Mouse (Mus musculus) limb, embryonic 15.5 days (tissue): ENCODE measurements around the gene Hes3. TPM values are rescaled to one million over a fixed set of nuclear protein-coding genes. Genes with fewer than 3 reads are reported as not detected.

Experiments
- ATAC-seq: fragments of 200-750 bp; cut with Nextera tagmentation; 2 replicates; pipeline ENCODE4 v1.8.0; 2017; ENCODE audit warnings: low read depth, moderate TSS enrichment; ENCODE audit not compliant: insufficient number of reproducible peaks, low FRiP score, low TSS enrichment
- H3K27ac ChIP-seq: fragments of 300-500 bp; sonication (generic); 2 replicates; pipeline ENCODE4 v1.5.1; 2015; ENCODE audit warnings: moderate library complexity, mild to moderate bottlenecking, inconsistent platforms
- H3K27me3 ChIP-seq: fragments of 300-500 bp; sonication (generic); 2 replicates; pipeline ENCODE4 v1.6.1; 2015; ENCODE audit warnings: inconsistent platforms
- H3K36me3 ChIP-seq: fragments of 300-500 bp; sonication (generic); 2 replicates; pipeline ENCODE4 v1.6.1; 2015; ENCODE audit warnings: inconsistent platforms
- H3K4me1 ChIP-seq: fragments of 300-500 bp; sonication (generic); 2 replicates; pipeline ENCODE4 v1.6.1; 2015; ENCODE audit warnings: inconsistent platforms
- H3K4me2 ChIP-seq: fragments of 300-500 bp; sonication (generic); 2 replicates; pipeline ENCODE4 v1.6.1; 2015; ENCODE audit warnings: mild to moderate bottlenecking, inconsistent platforms
- H3K4me3 ChIP-seq: fragments of 300-500 bp; sonication (generic); 2 replicates; pipeline ENCODE4 v1.5.1; 2015; ENCODE audit warnings: mild to moderate bottlenecking, inconsistent platforms
- H3K9ac ChIP-seq: fragments of 300-500 bp; sonication (generic); 2 replicates; pipeline ENCODE4 v1.6.1; 2015; ENCODE audit warnings: inconsistent platforms
- H3K9me3 ChIP-seq: fragments of 300-500 bp; sonication (generic); 2 replicates; pipeline ENCODE4 v1.6.1; 2016; ENCODE audit warnings: inconsistent platforms
- WGBS: fragments of 180-500 bp; shearing (Covaris S2); methylation state at CpG from one replicate; pipeline ENCODE4 v1.1.7; 2015; 5-methylcytosine and 5-hydroxymethylcytosine counted together
- polyA plus RNA-seq: library from polyadenylated mRNA; unstranded; fragments of >200 nt; fragmentation: Nextera tagmentation; extraction: Ambion mirVana; gene quantifications from 2 replicates; pipeline ENCODE4 v1.2.1, GENCODE M21; 2015

Gene Hes3
- polyA plus RNA-seq, 1 experiment from 2014 or later = not detected

DNA sequence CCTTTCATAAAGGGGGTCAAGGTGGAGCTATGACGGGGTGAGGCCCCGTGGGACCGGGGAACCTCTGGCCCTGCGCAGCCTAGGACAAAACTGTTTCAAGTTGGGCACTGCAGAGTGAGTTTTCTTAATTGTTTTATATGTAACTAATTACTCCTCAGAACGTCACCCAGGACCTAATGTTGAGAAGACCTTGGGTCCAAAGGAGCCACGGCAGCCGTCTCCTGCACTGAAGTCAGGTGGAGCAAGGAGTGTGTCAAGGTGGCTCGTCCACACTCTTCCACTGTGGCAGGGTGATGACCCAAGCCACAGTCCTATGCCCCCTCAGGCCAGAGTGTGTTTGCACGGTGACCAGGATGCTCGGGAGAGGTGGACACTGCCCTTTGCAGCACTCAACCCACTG, 11.7 kb upstream of the Hes3 start:
- Histone ChIP-seq H3K4me2 (no peak overlapping the region), H3K4me1 (peaks cover 11% of the 10 kb centered on the region), H3K36me3 (peaks cover 75% of the 10 kb centered on the region), H3K9ac (no peak overlapping the region), H3K4me3 (no peak overlapping the region), H3K9me3 (no peaks in the 10 kb centered on the region), H3K27me3 (no peaks in the 10 kb centered on the region), H3K27ac (no peak overlapping the region)
- ATAC-seq = no peak
- WGBS = 92% methylated on average over 10 of the region's 10 CpGs

DNA sequence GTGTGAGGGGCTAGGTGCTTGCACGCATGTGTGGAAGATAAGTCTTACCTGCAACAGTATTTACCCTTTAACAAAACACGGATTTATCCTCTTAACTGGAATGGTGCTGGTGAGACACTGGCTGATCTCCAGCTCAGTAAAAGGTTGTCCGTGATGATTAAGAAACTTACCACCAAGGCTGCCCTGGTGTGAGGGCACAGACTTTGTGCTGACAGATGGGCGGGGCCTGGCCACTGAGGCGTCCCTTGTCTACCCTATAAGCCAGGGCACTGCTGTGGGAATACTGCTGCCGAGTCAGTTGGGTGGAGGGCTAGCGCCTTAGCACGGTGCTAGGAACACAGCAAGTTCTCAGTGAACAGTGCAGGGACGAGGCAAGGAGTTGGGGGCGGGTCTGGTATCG, 10.6 kb upstream of the Hes3 start:
- H3K4me3 ChIP-seq = no peak overlapping the region
- H3K9ac ChIP-seq = no peak overlapping the region
- no peak overlapping the region for H3K27ac ChIP-seq
- no peak overlapping the region for H3K4me2 ChIP-seq
- H3K27me3 ChIP-seq = no peaks in the 10 kb centered on the region
- H3K4me1 ChIP-seq = peaks cover 18% of the 10 kb centered on the region
- H3K9me3 ChIP-seq = no peaks in the 10 kb centered on the region
- peaks cover 70% of the 10 kb centered on the region for H3K36me3 ChIP-seq
- 84% methylated on average over 11 of the region's 11 CpGs for WGBS
- no peak for ATAC-seq

DNA sequence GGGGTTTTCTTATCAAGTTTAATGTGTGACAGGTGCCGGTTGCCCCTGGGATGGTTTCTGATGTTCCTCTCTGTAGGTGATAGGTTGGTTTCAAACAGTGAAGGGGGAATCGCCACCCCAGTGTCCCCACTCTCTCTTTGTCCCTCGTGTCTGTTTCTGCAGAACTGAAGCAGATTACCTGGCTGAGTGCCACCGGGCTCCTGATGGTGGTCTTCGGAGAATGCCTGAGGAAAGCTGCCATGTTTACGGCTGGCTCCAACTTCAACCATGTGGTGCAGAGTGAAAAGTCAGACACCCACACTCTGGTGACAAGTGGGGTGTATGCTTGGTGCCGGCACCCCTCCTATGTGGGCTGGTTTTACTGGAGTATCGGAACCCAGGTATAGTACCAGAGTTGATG, 8.9 kb upstream of the Hes3 start:
- ATAC-seq = no peak
- no peak overlapping the region for H3K9ac ChIP-seq
- 86% methylated on average over 8 of the region's 8 CpGs for WGBS
- no peaks in the 10 kb centered on the region for H3K9me3 ChIP-seq
- H3K36me3 ChIP-seq = peaks cover 59% of the 10 kb centered on the region
- H3K4me2 ChIP-seq = no peak overlapping the region
- peaks cover 6% of the 10 kb centered on the region; the same call in 1 of the 2 replicates for H3K27me3 ChIP-seq
- H3K4me1 ChIP-seq = peaks cover 21% of the 10 kb centered on the region
- no peak overlapping the region for H3K27ac ChIP-seq
- no peak overlapping the region for H3K4me3 ChIP-seq

DNA sequence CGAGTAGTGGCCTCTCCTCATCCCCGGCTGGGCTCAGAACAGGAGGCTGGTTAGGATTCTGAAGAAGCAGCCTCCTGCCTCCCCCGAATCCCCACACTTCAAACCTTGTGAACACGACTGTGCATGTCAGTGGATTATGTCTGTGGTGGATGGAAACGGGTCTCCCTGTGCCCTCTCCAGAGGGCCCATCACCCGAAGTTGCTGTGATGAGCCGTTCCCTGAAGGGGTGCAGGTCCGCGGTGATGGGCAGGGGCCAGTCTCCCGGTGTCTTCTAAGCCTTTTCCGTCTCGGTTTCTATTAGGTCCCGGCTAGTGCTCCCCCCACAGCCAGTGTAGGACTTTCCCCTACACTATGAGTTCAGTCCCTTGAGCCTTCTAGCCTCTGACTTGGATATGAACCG, 7.4 kb upstream of the Hes3 start:
- Histone ChIP-seq H3K9me3 (no peaks in the 10 kb centered on the region), H3K27ac (no peak overlapping the region), H3K27me3 (peaks cover 18% of the 10 kb centered on the region), H3K4me3 (no peak overlapping the region), H3K9ac (0 out of 2 replicates have a peak overlapping the region, but pooled peaks have one; percentile 97), H3K36me3 (peaks cover 44% of the 10 kb centered on the region), H3K4me1 (peaks cover 21% of the 10 kb centered on the region), H3K4me2 (peak overlapping the region; percentile 86)
- ATAC-seq = no peak
- WGBS = 86% methylated on average over 14 of the region's 14 CpGs

DNA sequence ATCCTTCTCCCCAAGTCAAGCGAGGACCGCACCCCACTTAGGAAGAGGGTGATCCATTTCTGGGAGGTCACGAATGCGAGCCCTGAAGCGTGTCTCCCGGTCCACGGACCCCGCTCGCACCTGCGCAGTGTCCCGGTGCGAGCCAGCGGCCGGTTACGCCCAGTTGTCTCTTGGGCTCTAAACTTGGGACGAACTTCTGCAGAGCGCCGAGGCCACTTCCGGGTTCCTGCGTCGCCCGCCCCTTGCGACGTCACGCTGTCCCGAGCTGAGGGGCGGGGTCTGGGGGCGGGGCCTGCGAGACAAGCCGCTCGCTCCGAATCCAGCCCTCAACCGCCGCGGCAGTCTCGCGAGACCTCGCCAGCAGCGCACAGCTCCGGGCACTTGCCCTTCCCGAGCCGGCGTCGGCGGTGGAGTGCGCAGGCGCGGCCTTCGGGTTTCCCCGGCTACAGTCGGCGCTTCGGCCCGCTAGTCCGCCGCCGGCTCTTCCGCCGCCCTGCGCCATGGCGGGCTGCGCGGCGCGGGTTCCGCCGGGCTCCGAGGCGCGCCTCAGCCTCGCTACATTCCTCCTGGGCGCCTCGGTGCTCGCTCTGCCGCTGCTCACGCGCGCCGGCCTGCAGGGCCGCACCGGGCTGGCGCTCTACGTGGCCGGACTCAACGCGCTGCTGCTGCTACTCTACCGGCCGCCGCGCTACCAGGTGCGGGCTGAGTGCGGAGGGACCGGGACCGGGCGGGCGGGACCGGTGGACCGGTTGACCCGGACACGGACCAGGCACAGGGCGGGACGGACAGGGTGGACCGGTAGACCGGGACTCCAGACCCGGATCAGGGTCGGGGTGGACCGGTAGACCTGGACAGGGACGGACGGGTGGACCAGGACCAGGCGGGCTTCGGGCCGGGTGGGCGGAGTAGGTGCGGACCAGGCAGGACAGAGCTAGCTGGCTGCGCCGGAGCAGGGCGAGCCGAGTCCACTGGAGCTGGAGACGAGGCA, 5.7 kb upstream of the Hes3 start, which contains the start of gene Icmt:
Gene Icmt (plus strand): TSS at position 354 of the 988 bp plus-strand sequence.
- Histone ChIP-seq H3K27ac (peak within 1 kb of the TSS; percentile 81), H3K36me3 (peaks cover 27% of the 10 kb centered on the region), H3K4me2 (peak within 1 kb of the TSS; percentile 86), H3K4me1 (peaks cover 25% of the 10 kb centered on the region), H3K27me3 (peaks cover 34% of the 10 kb centered on the region), H3K9me3 (no peaks in the 10 kb centered on the region), H3K9ac (peak within 1 kb of the TSS; percentile 97), H3K4me3 (peak within 1 kb of the TSS; percentile 97)
- ATAC-seq = peak; percentile 95
- under 1% methylated on average over 114 of the region's 119 CpGs for WGBS

DNA sequence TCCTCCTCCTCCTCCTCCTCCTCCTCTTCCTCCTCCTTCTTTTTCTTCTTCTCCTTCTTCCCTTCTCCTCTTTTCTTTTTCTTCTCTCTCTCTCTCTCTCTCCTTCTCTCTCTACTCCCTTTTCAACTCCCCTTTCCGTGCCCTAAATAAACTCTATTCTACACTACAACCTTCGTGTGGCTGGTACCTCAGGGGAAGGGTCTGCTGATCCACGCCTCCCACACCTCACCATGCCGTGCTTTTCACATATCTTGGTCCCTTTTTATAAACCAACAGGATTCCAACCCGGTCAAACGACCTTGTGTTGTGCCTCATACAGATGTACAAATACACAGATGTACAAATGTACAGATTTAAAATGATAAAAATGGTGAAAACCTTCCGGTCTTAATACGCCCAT, 4.9 kb upstream of the Hes3 start:
- no peaks in the 10 kb centered on the region for H3K9me3 ChIP-seq
- H3K27me3 ChIP-seq = peaks cover 42% of the 10 kb centered on the region
- peak overlapping the region; percentile 68 for H3K4me2 ChIP-seq
- peaks cover 20% of the 10 kb centered on the region for H3K36me3 ChIP-seq
- H3K4me3 ChIP-seq = peak overlapping the region; percentile 97
- H3K27ac ChIP-seq = 0 out of 2 replicates have a peak overlapping the region, but pooled peaks have one; percentile 74
- 16% methylated on average over 8 of the region's 8 CpGs for whole genome bisulfite sequencing
- H3K9ac ChIP-seq = no peak overlapping the region
- H3K4me1 ChIP-seq = peaks cover 25% of the 10 kb centered on the region
- no peak for ATAC-seq

DNA sequence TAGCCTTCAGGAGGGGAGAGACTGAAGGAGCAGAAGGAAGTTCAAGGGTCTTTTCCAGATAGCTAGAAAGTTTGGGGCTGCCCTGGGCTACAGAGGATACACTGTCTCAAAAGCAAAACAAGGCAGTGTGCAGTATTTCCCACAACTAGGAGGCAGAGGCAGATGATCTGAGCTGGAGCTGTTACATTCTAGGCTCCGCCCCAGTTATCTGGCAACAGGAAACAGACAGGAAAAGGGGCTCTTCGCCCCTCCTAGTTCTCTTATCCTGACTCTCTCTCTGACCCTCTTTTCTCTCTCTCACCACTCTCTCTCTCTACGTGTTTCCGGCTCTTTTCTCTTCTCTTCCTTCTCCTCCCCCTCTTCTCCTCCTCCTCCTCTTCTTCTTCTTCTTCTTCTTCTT, 4.5 kb upstream of the Hes3 start:
- 33% methylated on average over 4 of the region's 4 CpGs for WGBS
- Histone ChIP-seq H3K4me2 (no peak overlapping the region), H3K4me3 (no peak overlapping the region), H3K4me1 (peaks cover 26% of the 10 kb centered on the region), H3K36me3 (peaks cover 16% of the 10 kb centered on the region), H3K27me3 (peaks cover 47% of the 10 kb centered on the region), H3K9ac (no peak overlapping the region), H3K9me3 (no peaks in the 10 kb centered on the region), H3K27ac (no peak overlapping the region)
- no peak for ATAC-seq

DNA sequence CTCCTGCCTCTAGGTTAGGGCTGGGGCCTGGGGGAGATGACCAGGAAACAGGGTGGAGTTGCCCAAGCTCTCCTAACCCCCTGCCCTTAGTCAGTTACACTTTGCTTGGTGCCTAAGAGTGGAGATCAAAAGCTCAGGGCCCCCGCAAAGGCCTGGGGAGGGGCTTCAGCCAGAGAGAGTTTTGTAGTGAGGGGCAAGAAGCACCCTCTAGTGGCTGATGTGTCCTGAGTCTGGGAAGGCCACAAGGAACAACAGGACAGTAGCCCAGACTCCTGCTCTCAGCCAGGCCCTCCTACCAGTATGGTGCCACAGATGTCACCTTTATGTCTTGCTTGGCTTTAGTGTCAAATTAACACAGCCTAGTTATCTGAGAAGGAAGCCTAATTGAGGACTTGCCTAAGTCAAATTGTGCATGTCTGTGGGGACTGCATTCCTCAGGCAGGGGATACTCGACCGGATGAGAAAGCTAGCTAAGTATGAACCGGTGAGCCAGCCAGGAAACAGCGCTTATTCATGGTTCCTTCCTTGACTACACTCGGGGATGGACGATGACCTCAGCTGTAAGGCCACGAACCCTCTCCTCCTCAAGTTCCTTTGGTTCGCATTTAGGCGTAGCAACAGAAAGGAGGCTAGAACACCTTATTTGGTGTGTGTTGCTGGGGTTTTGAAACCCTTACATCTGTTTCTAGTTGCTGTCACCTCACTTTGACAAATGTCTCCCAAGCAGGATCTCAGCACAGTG, 2.9 kb upstream of the Hes3 start:
- H3K4me3 ChIP-seq = no peak overlapping the region
- H3K9me3 ChIP-seq = no peaks in the 10 kb centered on the region
- peaks cover 61% of the 10 kb centered on the region for H3K27me3 ChIP-seq
- H3K27ac ChIP-seq = no peak overlapping the region
- no peak for ATAC-seq
- peaks cover 36% of the 10 kb centered on the region for H3K4me1 ChIP-seq
- peaks cover under 1% of the 10 kb centered on the region; the same call in 1 of the 2 replicates for H3K36me3 ChIP-seq
- WGBS = 37% methylated on average over 10 of the region's 10 CpGs
- H3K9ac ChIP-seq = no peak overlapping the region
- no peak overlapping the region for H3K4me2 ChIP-seq

DNA sequence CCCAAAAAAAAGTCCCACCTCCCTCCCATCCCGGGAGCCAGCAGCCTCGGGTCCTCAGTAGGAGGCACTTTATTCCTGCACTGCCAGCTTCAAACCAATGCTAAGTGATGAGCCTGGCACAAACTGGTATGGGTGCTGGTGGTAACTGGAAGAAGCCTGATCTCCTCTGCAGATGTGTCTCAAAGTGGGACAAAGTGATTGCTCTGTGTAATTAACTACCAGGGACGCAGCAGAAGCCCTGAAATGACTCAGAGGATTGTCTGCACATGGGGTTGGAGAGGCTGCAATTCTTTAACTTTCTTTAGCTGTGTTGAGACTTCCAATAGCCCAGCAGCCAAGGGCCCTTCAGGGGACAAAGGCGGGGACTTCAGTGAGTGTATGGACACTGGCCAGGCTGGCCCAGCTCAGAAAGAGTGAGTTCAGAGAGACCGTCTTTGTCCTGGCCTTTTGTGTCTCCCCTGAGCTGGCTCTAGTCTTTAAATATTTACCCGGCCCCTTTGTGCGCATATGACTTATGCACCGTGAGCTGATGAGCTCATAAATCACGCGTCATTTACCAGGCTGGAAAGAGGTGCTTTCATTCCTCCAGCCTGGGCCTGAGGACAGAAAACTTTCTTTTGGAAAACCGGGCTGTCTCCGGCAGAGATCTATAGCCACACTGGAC, 772 bp upstream of the Hes3 start:
- ATAC-seq = no peak
- H3K9me3 ChIP-seq = no peaks in the 10 kb centered on the region
- H3K4me2 ChIP-seq = no peak overlapping the region
- H3K36me3 ChIP-seq = no peaks in the 10 kb centered on the region
- H3K27ac ChIP-seq = no peak overlapping the region
- peaks cover 19% of the 10 kb centered on the region for H3K4me1 ChIP-seq
- no peak overlapping the region for H3K4me3 ChIP-seq
- no peak overlapping the region for H3K9ac ChIP-seq
- WGBS = 15% methylated on average over 12 of the region's 12 CpGs
- peaks cover 76% of the 10 kb centered on the region for H3K27me3 ChIP-seq

DNA sequence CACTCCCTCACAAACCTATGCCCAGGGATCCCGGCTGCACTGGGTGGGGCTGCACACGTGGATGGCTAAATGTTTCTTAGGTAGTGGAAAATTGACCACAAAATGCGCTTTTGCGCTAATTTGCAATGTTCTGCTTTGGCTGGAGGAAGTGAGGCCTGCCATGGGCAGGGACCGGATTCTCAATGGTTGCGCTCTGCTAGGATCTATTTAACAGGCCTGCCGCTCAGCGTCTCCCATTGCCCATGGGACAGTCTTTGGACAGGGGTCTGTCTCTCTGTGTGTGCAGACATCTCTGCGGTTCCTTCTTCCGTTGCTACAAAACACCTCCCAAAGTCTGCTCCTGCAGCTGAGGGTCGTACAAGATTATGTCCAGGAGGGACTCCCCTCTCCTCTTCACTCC, 471 bp downstream of the Hes3 start:
- H3K9ac ChIP-seq = no peak overlapping the region
- no peak overlapping the region for H3K4me2 ChIP-seq
- peaks cover 30% of the 10 kb centered on the region for H3K4me1 ChIP-seq
- H3K27me3 ChIP-seq = peaks cover 89% of the 10 kb centered on the region
- ATAC-seq = no peak
- H3K27ac ChIP-seq = no peak overlapping the region
- no peaks in the 10 kb centered on the region for H3K36me3 ChIP-seq
- H3K4me3 ChIP-seq = 0 out of 2 replicates have a peak overlapping the region, but pooled peaks have one; percentile 29
- 13% methylated on average over 11 of the region's 11 CpGs for WGBS
- no peaks in the 10 kb centered on the region for H3K9me3 ChIP-seq

DNA sequence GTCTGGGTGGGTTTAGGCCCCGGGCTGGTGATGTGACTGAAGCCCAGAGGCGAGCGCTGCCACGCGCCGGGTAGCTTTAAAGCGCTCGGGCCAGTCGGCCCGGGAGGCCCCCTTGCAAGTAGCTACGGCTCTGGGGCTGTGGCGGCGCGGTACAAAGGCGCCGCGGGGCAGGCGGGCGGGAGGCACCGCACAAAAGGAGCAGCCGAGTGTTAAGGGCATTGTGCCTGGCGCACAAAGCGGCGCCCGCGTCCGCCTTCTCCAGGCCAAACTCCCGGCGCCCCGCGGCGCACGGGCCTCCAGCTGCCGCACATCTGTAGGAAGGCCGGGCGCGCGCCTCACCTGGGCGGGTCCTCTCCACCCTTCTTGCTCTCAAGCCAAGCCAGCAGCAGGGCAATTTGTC, 1.1 kb downstream of the Hes3 start:
- Histone ChIP-seq H3K4me2 (peak overlapping the region; percentile 44), H3K4me3 (peak overlapping the region; percentile 29), H3K36me3 (no peaks in the 10 kb centered on the region), H3K4me1 (peaks cover 29% of the 10 kb centered on the region), H3K27ac (no peak overlapping the region), H3K27me3 (peaks cover 89% of the 10 kb centered on the region), H3K9ac (no peak overlapping the region), H3K9me3 (no peaks in the 10 kb centered on the region)
- under 1% methylated on average over 39 of the region's 39 CpGs for WGBS
- ATAC-seq = no peak
